8 mouse cellular contexts compared by ENCODE assay signal in genomic region chr4:124752281-124753199, GRCm38 (mm10). TPM values are rescaled to one million over a fixed set of nuclear protein-coding genes. Genes with fewer than 3 reads are reported as not detected.
DNase-seq lines count a peak whose midpoint lies in the region; ATAC-seq and TF ChIP-seq lines count a peak whose summit lies in the region.

No protein-coding gene starts in this region.

- H3K27ac ChIP-seq in MEL (ENCODE audit: control insufficient read depth, low read depth, low read length) = peak overlapping the region; percentile 89
- peak overlapping the region; percentile 84; the same call in 1 of the 2 replicates for H3K27ac ChIP-seq in forebrain, embryonic 10.5 days
- H3K27ac ChIP-seq in kidney, postnatal 0 days = 0 out of 2 replicates have a peak overlapping the region, but pooled peaks have one; percentile 60
- peak overlapping the region; percentile 92 for H3K27ac ChIP-seq in thymus, adult 2 months (ENCODE audit: control insufficient read depth, insufficient read depth, low read length)

- no peaks in the 10 kb centered on the region for H3K9me3 ChIP-seq in MEL (replicated peaks; ENCODE audit: insufficient read depth, low read length)
- H3K9me3 ChIP-seq in forebrain, embryonic 10.5 days = no peaks in the 10 kb centered on the region
- H3K9me3 ChIP-seq in kidney, postnatal 0 days (replicated peaks; ENCODE audit: low read length) = no peaks in the 10 kb centered on the region
- no peaks in the 10 kb centered on the region for H3K9me3 ChIP-seq in megakaryocyte, embryonic 14.5 days

- peaks cover 49% of the 10 kb centered on the region for H3K79me2 ChIP-seq in MEL (ENCODE audit: control insufficient read depth, insufficient read depth, low read length, poor library complexity)

- H3K4me3 ChIP-seq in MEL (ENCODE audit: control insufficient read depth in 1 of 2, insufficient read depth in 1 of 2, low read depth in 2 of 2, low read length in 2 of 2) = peak overlapping the region; percentile 87 to 96
- H3K4me3 ChIP-seq in forebrain, embryonic 10.5 days = peak overlapping the region; percentile 75
- H3K4me3 ChIP-seq in kidney, postnatal 0 days (replicated peaks; ENCODE audit: low read depth, low read length) = peak overlapping the region; percentile 78
- H3K4me3 ChIP-seq in megakaryocyte, embryonic 14.5 days (replicated peaks) = peak overlapping the region; percentile 92
- H3K4me3 ChIP-seq in thymus, adult 2 months (ENCODE audit: control insufficient read depth, insufficient read depth, low read length) = peak overlapping the region; percentile 63

- DNase-seq in A20 (ENCODE audit: low read depth, low spot score) = peak; percentile 52
- DNase-seq in MEL (ENCODE audit: low read depth, low spot score) = peak; percentile 91
- DNase-seq in forebrain, embryonic 10.5 days (ENCODE audit: extremely low spot score, low spot score) = no peak
- DNase-seq in kidney, postnatal 0 days (ENCODE audit: low spot score) = no peak
- peak; percentile 53 for DNase-seq in thymus, adult 2 months
- DNase-seq in right cerebral cortex, postnatal 36 days (ENCODE audit: low spot score in 2 of 2) = no peak
- no peak for DNase-seq in gastrocnemius, adult 8-10 months (ENCODE audit: low spot score in 2 of 2)

- H3K9ac ChIP-seq in MEL (ENCODE audit: control insufficient read depth, low read depth, low read length, poor library complexity, severe bottlenecking) = peak overlapping the region; percentile 82
- peak overlapping the region; percentile 73 for H3K9ac ChIP-seq in kidney, postnatal 0 days (ENCODE audit: low read depth, low read length)

- peak overlapping the region; percentile 98 for H3K4me2 ChIP-seq in kidney, postnatal 0 days (ENCODE audit: low read length)

- H3K4me1 ChIP-seq in MEL (ENCODE audit: control insufficient read depth in 1 of 2, insufficient read depth in 2 of 2, low read length in 2 of 2) = peaks cover 3 to 25% of the 10 kb centered on the region in 2 experiments
- peaks cover 34% of the 10 kb centered on the region for H3K4me1 ChIP-seq in forebrain, embryonic 10.5 days
- H3K4me1 ChIP-seq in kidney, postnatal 0 days (replicated peaks; ENCODE audit: insufficient read depth, low read length) = peaks cover 12% of the 10 kb centered on the region; the same call in 1 of the 2 replicates
- H3K4me1 ChIP-seq in megakaryocyte, embryonic 14.5 days = peaks cover 85% of the 10 kb centered on the region
- peaks cover 36% of the 10 kb centered on the region for H3K4me1 ChIP-seq in thymus, adult 2 months (replicated peaks; ENCODE audit: control insufficient read depth, insufficient read depth, low read length)

- WGBS in forebrain, embryonic 10.5 days = 16% methylated on average over 14 of the region's 15 CpGs
- 15% methylated on average over 14 of the region's 15 CpGs for WGBS in kidney, postnatal 0 days
- 2% methylated on average over 15 of the region's 15 CpGs for WGBS in thymus, adult 2 months

- TF ChIP-seq CTCF in MEL (IDR thresholded peaks at IDR 0.05 in 2 of 3, conservative IDR thresholded peaks at IDR 0.05 in 1 of 3; ENCODE audit: control insufficient read depth in 1 of 3, insufficient read depth in 1 of 3, low read depth in 2 of 3, low read length in 3 of 3, poor library complexity in 1 of 3, severe bottlenecking in 1 of 3) = peak in 2 of 3 experiments; percentile 5 to 21; a peak in 1 of 6 replicates
- TF ChIP-seq CTCF in kidney, postnatal 0 days (IDR thresholded peaks at IDR 0.05; ENCODE audit: low read depth) = 0 out of 2 replicates have a peak, but pooled peaks have one; percentile 29
- TF ChIP-seq CTCF in thymus, adult 2 months (IDR thresholded peaks at IDR 0.05; ENCODE audit: borderline replicate concordance, control insufficient read depth, extremely low read depth, insufficient read depth, low read length, poor library complexity) = no peak

- peaks cover 0 to 35% of the 10 kb centered on the region in 2 experiments; a peak in 2 of 4 replicates for H3K36me3 ChIP-seq in MEL (ENCODE audit: control insufficient read depth in 1 of 2, insufficient read depth in 2 of 2, low read length in 2 of 2)
- H3K36me3 ChIP-seq in forebrain, embryonic 10.5 days (replicated peaks) = no peaks in the 10 kb centered on the region
- H3K36me3 ChIP-seq in kidney, postnatal 0 days (ENCODE audit: insufficient read depth, low read length) = 0 out of 2 replicates have a peak, but pooled peaks cover under 1% of the 10 kb centered on the region
- H3K36me3 ChIP-seq in megakaryocyte, embryonic 14.5 days (replicated peaks; ENCODE audit: low read length) = peaks cover 34% of the 10 kb centered on the region
- H3K36me3 ChIP-seq in thymus, adult 2 months (ENCODE audit: control insufficient read depth, insufficient read depth, low read length) = no peaks in the 10 kb centered on the region

- TF ChIP-seq RAD21 in MEL (IDR thresholded peaks at IDR 0.05; ENCODE audit: low read depth, low read length) = peak; percentile 15

- peak; percentile 93 to 96 for TF ChIP-seq EP300 in MEL (IDR thresholded peaks at IDR 0.05; ENCODE audit: low read depth in 1 of 2, low read length in 2 of 2)

- ATAC-seq in kidney, postnatal 0 days (replicated peaks; ENCODE audit: low FRiP score, low read depth) = no peak

- TF ChIP-seq POLR2A in MEL (IDR thresholded peaks at IDR 0.05; ENCODE audit: control insufficient read depth in 1 of 2, insufficient read depth in 1 of 2, low read depth in 1 of 2, low read length in 2 of 2, poor library complexity in 1 of 2) = peak in 1 of 2 experiments; percentile 40; a peak in 2 of 4 replicates
- no peak for TF ChIP-seq POLR2A in thymus, adult 2 months (IDR thresholded peaks at IDR 0.05; ENCODE audit: control insufficient read depth, extremely low read depth, insufficient read depth, low read length, poor library complexity)

- H3K27me3 ChIP-seq in MEL (ENCODE audit: control insufficient read depth in 1 of 2, insufficient read depth in 2 of 2, low read length in 2 of 2) = no peaks in the 10 kb centered on the region
- H3K27me3 ChIP-seq in forebrain, embryonic 10.5 days (ENCODE audit: poor library complexity, severe bottlenecking) = peaks cover 17% of the 10 kb centered on the region
- no peaks in the 10 kb centered on the region for H3K27me3 ChIP-seq in kidney, postnatal 0 days (ENCODE audit: insufficient read depth, low read length)
- H3K27me3 ChIP-seq in megakaryocyte, embryonic 14.5 days (replicated peaks) = no peaks in the 10 kb centered on the region
- no peaks in the 10 kb centered on the region for H3K27me3 ChIP-seq in thymus, adult 2 months (ENCODE audit: control insufficient read depth, insufficient read depth, low read length)

RNA-seq across cellular contexts. Expression of gene Inpp5b, which starts 10.9 kb away (rescaled TPM):
- 27.7 and 28.6 TPM in 2 replicates for total RNA-seq in MEL (2012; rRNA removed)
- 10 to 100 TPM in 1 of 2 experiments, not detected in 1; 52.5 TPM for polyA plus RNA-seq in MEL (2012; ENCODE audit: insufficient read depth in 1 of 2, insufficient read length in 2 of 2, low read depth in 1 of 2, low replicate concordance in 2 of 2, missing spikeins in 1 of 2)
- 28.8 and 29.4 TPM in 2 replicates for polyA plus RNA-seq in forebrain, embryonic 10.5 days (2016; fragmentation: Nextera tagmentation; extraction: Ambion mirVana)
- 21.8 and 27.0 TPM in 2 replicates for polyA plus RNA-seq in kidney, postnatal 0 days (2015; fragmentation: Nextera tagmentation; extraction: Ambion mirVana)
- 5.7 and 22.3 TPM in 2 replicates for polyA plus RNA-seq in megakaryocyte, embryonic 14.5 days (2012; ENCODE audit: insufficient read depth, low replicate concordance)
- polyA plus RNA-seq in thymus, adult 2 months (2012; rRNA removed) = 81.3 and 101 TPM in 2 replicates
- 10 to 100 TPM in 1 of 4 experiments, 1 to 10 TPM in 3; 6.0 to 10.8 (median 6.3) TPM for total RNA-seq in gastrocnemius, adult 8-10 months (2022)

RNA-seq across cellular contexts. Expression of gene Sf3a3, which starts 38.0 kb away (rescaled TPM):
- total RNA-seq in MEL (2012; rRNA removed) = 136 and 144 TPM in 2 replicates
- polyA plus RNA-seq in MEL (2012; ENCODE audit: insufficient read depth in 1 of 2, insufficient read length in 2 of 2, low read depth in 1 of 2, low replicate concordance in 2 of 2, missing spikeins in 1 of 2) = 100 to 1,000 TPM; 127 to 295 TPM
- 260 and 269 TPM in 2 replicates for polyA plus RNA-seq in forebrain, embryonic 10.5 days (2016; fragmentation: Nextera tagmentation; extraction: Ambion mirVana)
- 92.4 and 103 TPM in 2 replicates for polyA plus RNA-seq in kidney, postnatal 0 days (2015; fragmentation: Nextera tagmentation; extraction: Ambion mirVana)
- 2.2 and 29.0 TPM in 2 replicates for polyA plus RNA-seq in megakaryocyte, embryonic 14.5 days (2012; ENCODE audit: insufficient read depth, low replicate concordance)
- polyA plus RNA-seq in thymus, adult 2 months (2012; rRNA removed) = 23.2 and 25.3 TPM in 2 replicates
- 10 to 100 TPM in 2 of 4 experiments, 1 to 10 TPM in 2; 9.5 to 12.8 (median 10.2) TPM for total RNA-seq in gastrocnemius, adult 8-10 months (2022)

RNA-seq across cellular contexts. Expression of gene Mtf1, which starts 49.4 kb away (rescaled TPM):
- 15.5 and 17.8 TPM in 2 replicates for total RNA-seq in MEL (2012; rRNA removed)
- polyA plus RNA-seq in MEL (2012; ENCODE audit: insufficient read depth in 1 of 2, insufficient read length in 2 of 2, low read depth in 1 of 2, low replicate concordance in 2 of 2, missing spikeins in 1 of 2) = 10 to 100 TPM; 28.9 to 37.8 TPM
- polyA plus RNA-seq in forebrain, embryonic 10.5 days (2016; fragmentation: Nextera tagmentation; extraction: Ambion mirVana) = 20.4 and 22.3 TPM in 2 replicates
- polyA plus RNA-seq in kidney, postnatal 0 days (2015; fragmentation: Nextera tagmentation; extraction: Ambion mirVana) = 11.3 and 14.8 TPM in 2 replicates
- 15.2 and 34.3 TPM in 2 replicates for polyA plus RNA-seq in megakaryocyte, embryonic 14.5 days (2012; ENCODE audit: insufficient read depth, low replicate concordance)
- polyA plus RNA-seq in thymus, adult 2 months (2012; rRNA removed) = 9.9 and 10.4 TPM in 2 replicates
- total RNA-seq in gastrocnemius, adult 8-10 months (2022) = 10 to 100 TPM; 12.9 to 16.0 (median 15.0) TPM

RNA-seq across cellular contexts. Expression of gene Fhl3, which starts 52.0 kb away (rescaled TPM):
- 5.6 TPM in 2 replicates for total RNA-seq in MEL (2012; rRNA removed)
- polyA plus RNA-seq in MEL (2012; ENCODE audit: insufficient read depth in 1 of 2, insufficient read length in 2 of 2, low read depth in 1 of 2, low replicate concordance in 2 of 2, missing spikeins in 1 of 2) = 10 to 100 TPM in 1 of 2 experiments, not detected in 1; 13.8 TPM
- 5.5 and 8.7 TPM in 2 replicates for polyA plus RNA-seq in forebrain, embryonic 10.5 days (2016; fragmentation: Nextera tagmentation; extraction: Ambion mirVana)
- 9.4 and 10.0 TPM in 2 replicates for polyA plus RNA-seq in kidney, postnatal 0 days (2015; fragmentation: Nextera tagmentation; extraction: Ambion mirVana)
- 122 and 166 TPM in 2 replicates for polyA plus RNA-seq in megakaryocyte, embryonic 14.5 days (2012; ENCODE audit: insufficient read depth, low replicate concordance)
- polyA plus RNA-seq in thymus, adult 2 months (2012; rRNA removed) = 36.1 and 59.4 TPM in 2 replicates
- total RNA-seq in gastrocnemius, adult 8-10 months (2022) = 100 to 1,000 TPM; 240 to 437 (median 328) TPM

RNA-seq across cellular contexts. Expression of gene Utp11, which starts 59.1 kb away (rescaled TPM):
- 65.3 and 68.3 TPM in 2 replicates for total RNA-seq in MEL (2012; rRNA removed)
- 10 to 100 TPM in 1 of 2 experiments, not detected in 1; 86.9 TPM for polyA plus RNA-seq in MEL (2012; ENCODE audit: insufficient read depth in 1 of 2, insufficient read length in 2 of 2, low read depth in 1 of 2, low replicate concordance in 2 of 2, missing spikeins in 1 of 2)
- 63.0 and 65.9 TPM in 2 replicates for polyA plus RNA-seq in forebrain, embryonic 10.5 days (2016; fragmentation: Nextera tagmentation; extraction: Ambion mirVana)
- 61.8 and 63.0 TPM in 2 replicates for polyA plus RNA-seq in kidney, postnatal 0 days (2015; fragmentation: Nextera tagmentation; extraction: Ambion mirVana)
- polyA plus RNA-seq in megakaryocyte, embryonic 14.5 days (2012; ENCODE audit: insufficient read depth, low replicate concordance) = 2.9 and 13.8 TPM in 2 replicates
- polyA plus RNA-seq in thymus, adult 2 months (2012; rRNA removed) = 6.0 and 6.3 TPM in 2 replicates
- total RNA-seq in gastrocnemius, adult 8-10 months (2022) = 10 to 100 TPM; 14.0 to 20.8 (median 18.7) TPM

Comparison
In these comparisons a context has a peak if more than half of its experiments do, and no peak if none do; other contexts are left out.
1. DNase-seq: peak in A20 (single experiment), MEL (single experiment) and thymus, adult 2 months (single experiment); none in forebrain, embryonic 10.5 days (single experiment), kidney, postnatal 0 days (single experiment), right cerebral cortex, postnatal 36 days (0 of 2) and gastrocnemius, adult 8-10 months (0 of 2).
2. Peak in every context shown above with its lines, with median percentiles within 50 percentile points of each other: H3K27ac ChIP-seq and H3K4me3 ChIP-seq.